In the genomic region with DNA sequence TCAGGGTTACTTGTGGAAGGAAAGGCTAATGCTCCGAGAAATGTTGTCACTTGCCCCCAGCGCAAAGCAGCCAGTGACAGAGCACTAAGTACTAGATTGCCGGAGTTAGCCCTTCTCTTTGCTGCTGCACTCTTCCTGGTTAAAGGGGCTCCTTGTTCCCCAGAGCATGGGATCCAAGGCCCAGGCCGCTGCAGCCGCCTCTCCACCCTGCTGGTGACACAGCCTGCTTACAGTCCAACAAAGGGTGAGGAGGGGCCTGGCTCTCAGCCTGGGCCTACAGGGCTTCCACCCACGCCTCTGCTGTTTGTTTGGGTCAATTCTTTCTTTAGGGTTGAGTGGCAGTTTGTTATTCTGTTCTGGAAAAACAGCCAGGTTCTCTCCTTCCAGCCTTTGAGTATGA, we compare ENCODE assay signal across 9 mouse cellular contexts. TPM values are rescaled to one million over a fixed set of nuclear protein-coding genes. Genes with fewer than 3 reads are reported as not detected.
DNase-seq lines count a peak whose midpoint lies in the region; ATAC-seq and TF ChIP-seq lines count a peak whose summit lies in the region.
"Had no signal": no experiment of that assay in that cellular context is flagged by ENCODE, and none has a peak within 500 bp of the region (broad histone marks: within the 10 kb centered on the region; RNA-seq: fewer than 3 reads in every experiment).

No protein-coding gene starts in this region.

- ATAC-seq in heart, embryonic 13.5 days (ENCODE audit: extremely low read depth, insufficient number of reproducible peaks, low FRiP score, low TSS enrichment), result no peak
- peak; percentile 75; the same call in 1 of the 2 replicates for ATAC-seq in midbrain, postnatal 0 days (ENCODE audit: low FRiP score)

- TF ChIP-seq CTCF in midbrain, postnatal 0 days (IDR thresholded peaks at IDR 0.05), result peak; percentile 24; the same call in 1 of the 2 replicates

- H3K4me1 ChIP-seq in heart, embryonic 13.5 days, result peaks cover 45% of the 10 kb centered on the region
- H3K4me1 ChIP-seq in midbrain, postnatal 0 days (ENCODE audit: insufficient read depth, low read length), result peaks cover 4% of the 10 kb centered on the region; the same call in 1 of the 2 replicates

- H3K36me3 ChIP-seq in heart, embryonic 13.5 days, result no peaks in the 10 kb centered on the region
- H3K36me3 ChIP-seq in midbrain, postnatal 0 days (ENCODE audit: insufficient read depth, low read length), result peaks cover 25% of the 10 kb centered on the region

- H3K27me3 ChIP-seq in heart, embryonic 13.5 days (replicated peaks), result 0 out of 2 replicates have a peak, but pooled peaks cover 5% of the 10 kb centered on the region
- no peaks in the 10 kb centered on the region for H3K27me3 ChIP-seq in midbrain, postnatal 0 days (ENCODE audit: insufficient read depth, low read length)

- peak; percentile 58 for DNase-seq in testis, postnatal 10 days (ENCODE audit: low spot score)
- DNase-seq in testis, postnatal 14 days (ENCODE audit: low spot score), result no peak
- peak; percentile 33 to 45 for DNase-seq in cerebellum, postnatal 14 days
- peak; percentile 80 for DNase-seq in layer of hippocampus, adult 9-11 months
- DNase-seq in midbrain, postnatal 0 days (ENCODE audit: low spot score), result peak; percentile 69
- DNase-seq in spleen, postnatal 10 days (ENCODE audit: low spot score in 2 of 2), result no peak
- DNase-seq in thymus, adult 18-20 months, result no peak

- H3K9me3 ChIP-seq in heart, embryonic 13.5 days, result no peaks in the 10 kb centered on the region
- no peaks in the 10 kb centered on the region for H3K9me3 ChIP-seq in midbrain, postnatal 0 days (ENCODE audit: low read length)

- H3K9ac ChIP-seq in heart, embryonic 13.5 days, result peak overlapping the region; percentile 33; the same call in 1 of the 2 replicates
- no peak overlapping the region for H3K9ac ChIP-seq in midbrain, postnatal 0 days (replicated peaks; ENCODE audit: low read length, poor library complexity, severe bottlenecking)

- no peak overlapping the region for H3K27ac ChIP-seq in heart, embryonic 13.5 days (replicated peaks)
- H3K27ac ChIP-seq in midbrain, postnatal 0 days (ENCODE audit: low read depth, low read length), result 0 out of 2 replicates have a peak overlapping the region, but pooled peaks have one; percentile 3

- H3K4me3 ChIP-seq in heart, embryonic 13.5 days, result no peak overlapping the region
- no peak overlapping the region for H3K4me3 ChIP-seq in midbrain, postnatal 0 days (ENCODE audit: low read depth, low read length)
- H3K4me3 ChIP-seq: myocyte had no signal

- no peak overlapping the region for H3K4me2 ChIP-seq in heart, embryonic 13.5 days
- no peak overlapping the region for H3K4me2 ChIP-seq in midbrain, postnatal 0 days (ENCODE audit: low read depth, low read length, poor library complexity, severe bottlenecking)

- WGBS in heart, embryonic 13.5 days, result 55% methylated on average over 6 of the region's 6 CpGs
- 33% methylated on average over 6 of the region's 6 CpGs for WGBS in midbrain, postnatal 0 days

RNA-seq across cellular contexts. Expression of gene Slc39a9, which starts 44.9 kb away (rescaled TPM):
- polyA plus RNA-seq in heart, embryonic 13.5 days (2015; fragmentation: Nextera tagmentation; extraction: Ambion mirVana), result 15.9 and 17.2 TPM in 2 replicates
- total RNA-seq in midbrain, postnatal 0 days (2014; rRNA removed), result 17.6 and 23.9 TPM in 2 replicates
- 19.3 and 19.7 TPM in 2 replicates for polyA plus RNA-seq in midbrain, postnatal 0 days (2015; fragmentation: Nextera tagmentation; extraction: Ambion mirVana)

RNA-seq across cellular contexts. Expression of gene Erh, which starts 45.4 kb away (rescaled TPM):
- 165 and 195 TPM in 2 replicates for polyA plus RNA-seq in heart, embryonic 13.5 days (2015; fragmentation: Nextera tagmentation; extraction: Ambion mirVana)
- 69.5 and 83.4 TPM in 2 replicates for total RNA-seq in midbrain, postnatal 0 days (2014; rRNA removed)
- polyA plus RNA-seq in midbrain, postnatal 0 days (2015; fragmentation: Nextera tagmentation; extraction: Ambion mirVana), result 281 and 289 TPM in 2 replicates

Comparison
In these comparisons a context has a peak if more than half of its experiments do, and no peak if none do; other contexts are left out.
1. DNase-seq: peak in testis, postnatal 10 days (single experiment), cerebellum, postnatal 14 days (2 of 2), layer of hippocampus, adult 9-11 months (single experiment) and midbrain, postnatal 0 days (single experiment); none in testis, postnatal 14 days (single experiment), spleen, postnatal 10 days (0 of 2) and thymus, adult 18-20 months (0 of 2).